In genomic region chr3:103073771-103074170, GRCm38 (mm10) we compare ENCODE assay signal across 20 mouse cellular contexts. TPM values are rescaled to one million over a fixed set of nuclear protein-coding genes. Genes with fewer than 3 reads are reported as not detected.
DNase-seq lines count a peak whose midpoint lies in the region; ATAC-seq and TF ChIP-seq lines count a peak whose summit lies in the region.
"Had no signal": no experiment of that assay in that cellular context is flagged by ENCODE, and none has a peak within 500 bp of the region (broad histone marks: within the 10 kb centered on the region; RNA-seq: fewer than 3 reads in every experiment).

Ampd1 (plus strand) TSS chr3:103074014.

- ATAC-seq in heart, embryonic 11.5 days (replicated peaks; ENCODE audit: insufficient number of reproducible peaks, low FRiP score, low TSS enrichment), result no peak
- no peak for ATAC-seq in megakaryocyte-erythroid progenitor cell, adult 5-6 weeks (replicated peaks; ENCODE audit: low FRiP score, low TSS enrichment, poor library complexity, severe bottlenecking)
- ATAC-seq in inflammation-experienced regulatory T-cells, adult 6 months, result no peak
- ATAC-seq: forebrain, embryonic 15.5 days; intestine, postnatal 0 days had no signal

- in situ Hi-C loops in ES-E14 (cut with MboI; ENCODE audit: low sequenced_read_pairs in 2 of 2, unreplicated experiment in 2 of 2), result no loop called here

- no peak within 1 kb of the TSS for H3K4me3 ChIP-seq in heart, embryonic 11.5 days (ENCODE audit: low read depth, low read length)
- no peak within 1 kb of the TSS for H3K4me3 ChIP-seq in ES-E14 (ENCODE audit: insufficient read depth in 1 of 2, low read depth in 1 of 2, low read length in 2 of 2, poor library complexity in 1 of 2, severe bottlenecking in 1 of 2)
- H3K4me3 ChIP-seq: forebrain, embryonic 15.5 days; heart, embryonic 13.5 days; hindbrain, embryonic 15.5 days had no signal

- H3K9ac ChIP-seq in heart, embryonic 11.5 days (ENCODE audit: low read depth, low read length), result no peak within 1 kb of the TSS
- no peak within 1 kb of the TSS for H3K9ac ChIP-seq in ES-E14 (ENCODE audit: insufficient read depth, low read depth, low read length, poor library complexity, severe bottlenecking)
- H3K9ac ChIP-seq: forebrain, embryonic 15.5 days; heart, embryonic 13.5 days; hindbrain, embryonic 15.5 days had no signal

- intact Hi-C loops in gastrocnemius, postnatal 36 days (cut with DNase I), result no loop called here

- no peak within 1 kb of the TSS for H3K4me2 ChIP-seq in heart, embryonic 11.5 days
- H3K4me2 ChIP-seq: forebrain, embryonic 15.5 days; heart, embryonic 13.5 days; hindbrain, embryonic 15.5 days had no signal

- H3K27me3 ChIP-seq in heart, embryonic 11.5 days (ENCODE audit: control insufficient read depth, insufficient read depth, low read length), result no peaks in the 10 kb centered on the region
- H3K27me3 ChIP-seq: forebrain, embryonic 15.5 days; heart, embryonic 13.5 days; hindbrain, embryonic 15.5 days had no signal

- H3K27ac ChIP-seq in heart, embryonic 11.5 days (ENCODE audit: low read depth, low read length), result no peak within 1 kb of the TSS
- H3K27ac ChIP-seq in ES-E14 (ENCODE audit: insufficient read depth, low read depth, low read length, poor library complexity, severe bottlenecking), result no peak within 1 kb of the TSS
- H3K27ac ChIP-seq: forebrain, embryonic 15.5 days; heart, embryonic 13.5 days; hindbrain, embryonic 15.5 days had no signal

- H3K9me3 ChIP-seq in heart, embryonic 11.5 days (replicated peaks; ENCODE audit: control insufficient read depth, low read length), result no peaks in the 10 kb centered on the region
- H3K9me3 ChIP-seq in ES-E14 (ENCODE audit: control insufficient read depth, insufficient read depth, low read depth, low read length), result no peaks in the 10 kb centered on the region
- H3K9me3 ChIP-seq: forebrain, embryonic 15.5 days; heart, embryonic 13.5 days; hindbrain, embryonic 15.5 days had no signal

- DNase-seq in heart, adult 11 months, result peak; percentile 48
- no peak for DNase-seq in ES-E14 (ENCODE audit: low read depth, low spot score)
- DNase-seq in gastrocnemius, adult 8-10 months (ENCODE audit: low spot score in 2 of 2), result no peak
- DNase-seq in gastrocnemius, postnatal 36 days, result no peak
- no peak for DNase-seq in kidney, postnatal 14 days
- DNase-seq: adrenal gland, adult 8-10 months; adrenal gland, postnatal 36 days; cerebellum, adult 2 months; cerebellum, postnatal 10 days; heart, adult 18-20 months; heart, postnatal 36 days had no signal

- WGBS in heart, embryonic 11.5 days (ENCODE audit: insufficient replicate concordance), result 45% methylated on average over 5 of the region's 5 CpGs

- 0 out of 2 replicates have a peak, but pooled peaks cover 2% of the 10 kb centered on the region for H3K36me3 ChIP-seq in heart, embryonic 11.5 days (ENCODE audit: control insufficient read depth, insufficient read depth, low read length)
- H3K36me3 ChIP-seq in ES-E14 (ENCODE audit: control insufficient read depth, insufficient read depth, low read length, poor library complexity, severe bottlenecking), result peaks cover 2% of the 10 kb centered on the region; the same call in 1 of the 2 replicates

- H3K4me1 ChIP-seq in heart, embryonic 11.5 days (ENCODE audit: control insufficient read depth, insufficient read depth, low read length), result no peaks in the 10 kb centered on the region
- H3K4me1 ChIP-seq in ES-E14 (ENCODE audit: control insufficient read depth in 2 of 2, insufficient read depth in 2 of 2, low read length in 2 of 2, poor library complexity in 1 of 2), result no peaks in the 10 kb centered on the region
- H3K4me1 ChIP-seq: forebrain, embryonic 15.5 days; hindbrain, embryonic 15.5 days had no signal

TF ChIP-seq in ES-E14, 5 proteins besides CTCF, POLR2A, EP300 and RAD21:
- 0 out of 2 replicates have a peak, but pooled peaks have one; percentile 8 for TF ChIP-seq MAFK (IDR thresholded peaks at IDR 0.05; ENCODE audit: insufficient read depth, low read depth, low read length)
- no peak for TF ChIP-seq HCFC1 (IDR thresholded peaks at IDR 0.05; ENCODE audit: borderline replicate concordance, insufficient read depth, low read length)

RNA-seq across cellular contexts. Expression of gene Ampd1, which starts in this region (rescaled TPM):
- polyA plus RNA-seq in heart, embryonic 11.5 days (2014; fragmentation: Nextera tagmentation; extraction: Ambion mirVana), result 0.62 TPM in 1 of 2 replicates, not detected in the other
- 0.26 and 0.49 TPM in 2 replicates for total RNA-seq in ES-E14 (2012; rRNA removed)
- total RNA-seq in gastrocnemius, adult 8-10 months (2022), result 1,000 to 10,000 TPM; 1,212 to 1,718 (median 1,419) TPM
- 1,000 to 10,000 TPM; 1,190 to 1,255 TPM for total RNA-seq in gastrocnemius, postnatal 36 days (2021)
- total RNA-seq in megakaryocyte-erythroid progenitor cell, adult 5-6 weeks (2014; fragmentation: Nextera tagmentation), result 1.7 TPM in 1 of 2 replicates, not detected in the other
- not detected in 2 replicates for total RNA-seq in megakaryocyte-erythroid progenitor cell, adult 5-6 weeks (2017)
- polyA plus RNA-seq in inflammation-experienced regulatory T-cells, adult 6 months (2017; shearing (Covaris generic)), result 1 to 10 TPM in 1 of 3 experiments, under 1 TPM in 1, not detected in 1; 0.63 to 1.0 TPM
- total RNA-seq: adrenal gland, adult 8-10 months; adrenal gland, postnatal 36 days; heart, adult 18-20 months; heart, postnatal 36 days had no signal
- polyA plus RNA-seq: cerebellum, adult 2 months; embryonic facial prominence, embryonic 11.5 days; heart, postnatal 0 days; hindbrain, embryonic 15.5 days; intestine, postnatal 0 days had no signal

Comparison
In these comparisons a context has a peak if more than half of its experiments do, and no peak if none do; other contexts are left out.
1. RNA of gene Ampd1 (total RNA-seq): 1,212 to 1,718 TPM in gastrocnemius, adult 8-10 months and 1,190 to 1,255 TPM in gastrocnemius, postnatal 36 days; 0.26 to 0.49 TPM in ES-E14 and 1.7 TPM in megakaryocyte-erythroid progenitor cell, adult 5-6 weeks; every median in the first group is over 100 times any median in the second.